Comparison of ENCODE assay signal across 27 mouse cellular contexts in the genomic region with DNA sequence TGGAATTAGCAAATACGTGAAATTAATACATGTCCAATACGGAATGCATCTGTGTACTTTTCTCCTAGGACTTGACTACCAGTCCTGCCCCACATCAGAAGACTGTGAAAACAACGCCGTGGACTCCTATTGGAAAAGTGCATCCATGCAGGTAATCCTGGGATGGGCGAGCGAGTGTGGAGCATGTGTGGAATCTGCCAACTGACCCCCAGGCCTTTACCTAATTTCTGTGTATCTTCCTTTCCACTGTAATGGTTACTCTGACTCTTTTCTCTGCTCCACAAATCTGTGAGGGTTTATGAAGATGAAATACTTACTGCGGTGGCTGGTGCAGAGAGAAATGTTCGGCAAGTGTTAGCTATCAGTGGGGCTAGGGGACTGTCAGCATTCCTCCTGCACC. TPM values are rescaled to one million over a fixed set of nuclear protein-coding genes. Genes with fewer than 3 reads are reported as not detected.
"Had no signal": no experiment of that assay in that cellular context is flagged by ENCODE, and none has a peak within 500 bp of the region (broad histone marks: within the 10 kb centered on the region; RNA-seq: fewer than 3 reads in every experiment).

No protein-coding gene starts in this region.

- H3K36me3 ChIP-seq: heart, embryonic 13.5 days; heart, embryonic 15.5 days; hindbrain, embryonic 13.5 days; hindbrain, embryonic 15.5 days; kidney, embryonic 15.5 days; limb, embryonic 13.5 days; limb, embryonic 15.5 days; liver, embryonic 12.5 days had no signal

- H3K27me3 ChIP-seq: heart, embryonic 13.5 days; heart, embryonic 15.5 days; hindbrain, embryonic 15.5 days; kidney, embryonic 15.5 days; limb, embryonic 15.5 days; liver, embryonic 12.5 days had no signal

- H3K4me1 ChIP-seq: heart, embryonic 13.5 days; hindbrain, embryonic 13.5 days; hindbrain, embryonic 15.5 days; liver, embryonic 12.5 days had no signal

- H3K4me3 ChIP-seq: heart, embryonic 13.5 days; heart, embryonic 15.5 days; hindbrain, embryonic 13.5 days; hindbrain, embryonic 15.5 days; kidney, embryonic 15.5 days; limb, embryonic 13.5 days; limb, embryonic 15.5 days; liver, embryonic 12.5 days had no signal

- ATAC-seq: hindbrain, postnatal 0 days; liver, embryonic 12.5 days had no signal

- DNase-seq: gastrocnemius, postnatal 14 days; gastrocnemius, postnatal 36 days; heart, adult 18-20 months; heart, postnatal 14 days; heart, postnatal 36 days; kidney, adult 11 months; kidney, adult 2 months; kidney, adult 9 months; kidney, postnatal 14 days; kidney, postnatal 36 days; layer of hippocampus, adult 9-11 months; layer of hippocampus, postnatal 36 days; left cerebral cortex, postnatal 4 days had no signal

- H3K9me3 ChIP-seq: heart, embryonic 13.5 days; heart, embryonic 15.5 days; hindbrain, embryonic 13.5 days; hindbrain, embryonic 15.5 days; kidney, embryonic 15.5 days; limb, embryonic 13.5 days; limb, embryonic 15.5 days; liver, embryonic 12.5 days had no signal

- H3K4me2 ChIP-seq: heart, embryonic 11.5 days; heart, embryonic 13.5 days; heart, embryonic 15.5 days; hindbrain, embryonic 13.5 days; hindbrain, embryonic 15.5 days; kidney, embryonic 15.5 days; limb, embryonic 13.5 days; limb, embryonic 15.5 days; liver, embryonic 12.5 days had no signal

- H3K27ac ChIP-seq: heart, embryonic 13.5 days; heart, embryonic 15.5 days; hindbrain, embryonic 13.5 days; hindbrain, embryonic 15.5 days; hindbrain, postnatal 0 days; kidney, embryonic 15.5 days; kidney, postnatal 0 days; limb, embryonic 13.5 days; limb, embryonic 15.5 days; liver, embryonic 12.5 days; liver, embryonic 14.5 days had no signal

- H3K9ac ChIP-seq: heart, embryonic 13.5 days; heart, embryonic 15.5 days; hindbrain, embryonic 13.5 days; hindbrain, embryonic 15.5 days; kidney, embryonic 15.5 days; limb, embryonic 13.5 days; limb, embryonic 15.5 days; liver, embryonic 12.5 days; liver, embryonic 14.5 days had no signal

RNA-seq across cellular contexts. Expression of gene Bst1, which starts 3.5 kb away (rescaled TPM):
- polyA plus RNA-seq: hindbrain, embryonic 11.5 days; hindbrain, embryonic 13.5 days; limb, embryonic 11.5 days had no signal
